Mouse (Mus musculus): Measurements from ENCODE around the gene 4931429L15Rik.
A peak's percentile ranks its signal among the peaks of the same experiment; 100 is the strongest.

GRCm38 (mm10) chr9:46353992-46354391 is 34.2 kb upstream of the 4931429L15Rik start:
- TF ChIP-seq CTCF (IDR thresholded peaks at IDR 0.05; ENCODE audit: extremely low read depth, insufficient read length, insufficient replicate concordance, low read depth, low read length) (peak; percentile 39; the same call in 1 of the 2 replicates), POLR2A (IDR thresholded peaks at IDR 0.05; ENCODE audit: low read depth, low read length) (no peak)
